Mouse (Mus musculus): ENCODE results near the gene Hoxb6. TPM values are rescaled to one million over a fixed set of nuclear protein-coding genes. Genes with fewer than 3 reads are reported as not detected.

The Hoxb6 gene
- total and polyA plus RNA-seq, 3 experiments: 0.53 to 1.1 TPM; not detected in 1

GRCm38 (mm10) chr11:96294245-96295091, 2.2 kb downstream of the Hoxb6 start:
- H3K4me2 ChIP-seq (ENCODE audit: insufficient read depth, low read depth, poor library complexity, severe bottlenecking): peak overlapping the region; percentile 91
- peaks cover 2 to 39% of the 10 kb centered on the region in 2 experiments; a peak in 2 of 4 replicates for H3K4me1 ChIP-seq (ENCODE audit: control insufficient read depth in 1 of 2, insufficient read depth in 2 of 2)
- H3K27ac ChIP-seq (ENCODE audit: insufficient read depth, low read depth): no peak overlapping the region
- DNase-seq (ENCODE audit: extremely low read depth): peak; percentile 92
- peaks cover 90% of the 10 kb centered on the region for H3K27me3 ChIP-seq (replicated peaks)
- no peaks in the 10 kb centered on the region for H3K79me2 ChIP-seq (replicated peaks; ENCODE audit: control insufficient read depth, extremely low read depth, insufficient read depth, poor library complexity, severe bottlenecking)
- dilution Hi-C loops (cut with MboI; ENCODE audit: extremely low pct_ligation_motif_present, extremely low pct_unique_long_range_greater_than_20kb, low sequenced_read_pairs): no loop called here
- peak overlapping the region; percentile 31 to 51 (median 36) for H3K4me3 ChIP-seq (replicated peaks in 1 of 3; ENCODE audit: low read depth in 2 of 3, low read length in 2 of 3, poor library complexity in 1 of 3)
- no peaks in the 10 kb centered on the region for H3K36me3 ChIP-seq (replicated peaks in 1 of 2; ENCODE audit: control insufficient read depth in 1 of 2, insufficient read depth in 1 of 2, low read length in 1 of 2)
- TF ChIP-seq MYC (IDR thresholded peaks at IDR 0.05; ENCODE audit: low read depth, low read length): peak; percentile 49; the same call in 1 of the 2 replicates
- 0 out of 2 replicates have a peak, but pooled peaks have one; percentile 1 for TF ChIP-seq BHLHE40 (IDR thresholded peaks at IDR 0.05; ENCODE audit: low read depth, low read length)
- TF ChIP-seq SIN3A (IDR thresholded peaks at IDR 0.05; ENCODE audit: low read length): no peak
- TF ChIP-seq TCF12 (IDR thresholded peaks at IDR 0.05; ENCODE audit: low read depth, low read length): peak; percentile 23; the same call in 1 of the 2 replicates
- TF ChIP-seq CTCF (conservative IDR thresholded peaks at IDR 0.05 in 1 of 2, IDR thresholded peaks at IDR 0.05 in 1 of 2; ENCODE audit: low read depth in 2 of 2, low read length in 2 of 2): peak; percentile 79 to 89
- TF ChIP-seq IRF4 (IDR thresholded peaks at IDR 0.05; ENCODE audit: low read depth, low read length): peak; percentile 61; the same call in 1 of the 2 replicates
- no peak for TF ChIP-seq MEF2A (IDR thresholded peaks at IDR 0.05; ENCODE audit: borderline replicate concordance, low read depth, low read length)
- no peak for TF ChIP-seq RCOR1 (conservative IDR thresholded peaks at IDR 0.05; ENCODE audit: low read depth, low read length)
- TF ChIP-seq ELF1 (IDR thresholded peaks at IDR 0.05; ENCODE audit: low read depth, low read length): 0 out of 2 replicates have a peak, but pooled peaks have one; percentile 28
- TF ChIP-seq SMC3 (IDR thresholded peaks at IDR 0.05; ENCODE audit: low read depth, low read length): peak; percentile 70
- 0 out of 2 replicates have a peak, but pooled peaks have one; percentile 15 for TF ChIP-seq MAZ (IDR thresholded peaks at IDR 0.05; ENCODE audit: low read depth, low read length)
- peak; percentile 82 for TF ChIP-seq RAD21 (IDR thresholded peaks at IDR 0.05; ENCODE audit: low read depth, low read length)
- peaks cover 7% of the 10 kb centered on the region for H3K9me3 ChIP-seq (replicated peaks; ENCODE audit: low read length)
- in situ Hi-C loops (cut with MboI; ENCODE audit: low pct_ligation_motif_present, low pct_unique_long_range_greater_than_20kb, low sequenced_read_pairs): loop anchor here (10.0 kb wide), 1 partner anchor 570 kb away; no protein-coding TSS in a partner anchor
- H3K9ac ChIP-seq (ENCODE audit: insufficient read depth, low read depth): peak overlapping the region; percentile 82

- Histone ChIP-seq H3K27me3 (replicated peaks) (peaks cover 86% of the 10 kb centered on the region), H3K4me3 (replicated peaks in 1 of 3; ENCODE audit: low read depth in 2 of 3, low read length in 2 of 3, poor library complexity in 1 of 3) (peak overlapping the region; percentile 31 to 51 (median 36)), H3K27ac (ENCODE audit: insufficient read depth, low read depth) (no peak overlapping the region), H3K36me3 (replicated peaks in 1 of 2; ENCODE audit: control insufficient read depth in 1 of 2, insufficient read depth in 1 of 2, low read length in 1 of 2) (no peaks in the 10 kb centered on the region), H3K4me2 (ENCODE audit: insufficient read depth, low read depth, poor library complexity, severe bottlenecking) (peak overlapping the region; percentile 91), H3K9me3 (replicated peaks; ENCODE audit: low read length) (peaks cover 8% of the 10 kb centered on the region), H3K79me2 (replicated peaks; ENCODE audit: control insufficient read depth, extremely low read depth, insufficient read depth, poor library complexity, severe bottlenecking) (no peaks in the 10 kb centered on the region), H3K4me1 (ENCODE audit: control insufficient read depth in 1 of 2, insufficient read depth in 2 of 2) (peaks cover 2 to 39% of the 10 kb centered on the region in 2 experiments; a peak in 2 of 4 replicates), H3K9ac (ENCODE audit: insufficient read depth, low read depth) (peak overlapping the region; percentile 19)
- no peak for DNase-seq (ENCODE audit: extremely low read depth)
- TF ChIP-seq POLR2A (IDR thresholded peaks at IDR 0.05; ENCODE audit: low read depth, low read length): no peak
- peak; percentile 82 for TF ChIP-seq ZNF384 (IDR thresholded peaks at IDR 0.05; ENCODE audit: low read depth, low read length)
- peak; percentile 27; the same call in 1 of the 2 replicates for TF ChIP-seq CHD2 (IDR thresholded peaks at IDR 0.05; ENCODE audit: low read length)
- no peak for TF ChIP-seq POLR2AphosphoS2 (IDR thresholded peaks at IDR 0.05; ENCODE audit: low read depth, low read length)
- 0 out of 2 replicates have a peak, but pooled peaks have one; percentile 30 for TF ChIP-seq ELF1 (IDR thresholded peaks at IDR 0.05; ENCODE audit: low read depth, low read length)
- 0 out of 2 replicates have a peak, but pooled peaks have one; percentile 22 for TF ChIP-seq MXI1 (IDR thresholded peaks at IDR 0.05; ENCODE audit: low read depth, low read length)
- peak; percentile 72 for TF ChIP-seq MAZ (IDR thresholded peaks at IDR 0.05; ENCODE audit: low read depth, low read length)
- dilution Hi-C loops (cut with MboI; ENCODE audit: extremely low pct_ligation_motif_present, extremely low pct_unique_long_range_greater_than_20kb, low sequenced_read_pairs): no loop called here
- in situ Hi-C loops (cut with MboI; ENCODE audit: low pct_ligation_motif_present, low pct_unique_long_range_greater_than_20kb, low sequenced_read_pairs): loop anchor here (10.0 kb wide), 1 partner anchor 570 kb away; no protein-coding TSS in a partner anchor
These were observed 3.0 kb downstream of the Hoxb6 start for GRCm38 (mm10) chr11:96295092-96295835.
